Mouse (Mus musculus) forebrain, embryonic 10.5 days (tissue): ENCODE data around the gene Atp5k. TPM values are rescaled to one million over a fixed set of nuclear protein-coding genes. Genes with fewer than 3 reads are reported as not detected.

ENCODE experiments used
- DNase-seq: peaks from one replicate; pipeline ENCODE4 v3.0.0-alpha.2; 2017; ENCODE audit warnings: low spot score; ENCODE audit errors: extremely low spot score
- H3K27ac ChIP-seq: fragments of 300-500 bp; sonication (generic); 2 replicates; pipeline ENCODE4 v1.5.1; 2016; ENCODE audit warnings: mild to moderate bottlenecking
- H3K27me3 ChIP-seq: fragments of 300-500 bp; sonication (generic); 2 replicates; pipeline ENCODE4 v1.6.1; 2016; ENCODE audit warnings: mild to moderate bottlenecking; ENCODE audit not compliant: poor library complexity, severe bottlenecking
- H3K36me3 ChIP-seq: fragments of 300-500 bp; sonication (generic); replicated peaks from 2 replicates; pipeline ENCODE4 v1.6.1; 2016; ENCODE audit warnings: mild to moderate bottlenecking, moderate library complexity
- H3K4me1 ChIP-seq: fragments of 300-500 bp; sonication (generic); 2 replicates; pipeline ENCODE4 v1.6.1; 2016
- H3K4me3 ChIP-seq: fragments of 300-500 bp; sonication (generic); 2 replicates; pipeline ENCODE4 v1.5.1; 2016; ENCODE audit warnings: mild to moderate bottlenecking, moderate library complexity
- H3K9me3 ChIP-seq: fragments of 300-500 bp; sonication (generic); 2 replicates; pipeline ENCODE4 v1.6.1; 2016; ENCODE audit warnings: mild to moderate bottlenecking, moderate library complexity
- WGBS: fragments of 180-500 bp; shearing (Covaris S2); methylation state at CpG from one replicate; pipeline ENCODE4 v1.1.7; 2016; 5-methylcytosine and 5-hydroxymethylcytosine counted together
- polyA plus RNA-seq: library from polyadenylated mRNA; unstranded; fragments of >200 nt; fragmentation: Nextera tagmentation; extraction: Ambion mirVana; gene quantifications from 2 replicates; pipeline ENCODE4 v1.2.1, GENCODE M21; 2016

The Atp5k gene
- polyA plus RNA-seq, 1 experiment from 2014 or later, result 391 TPM

DNA sequence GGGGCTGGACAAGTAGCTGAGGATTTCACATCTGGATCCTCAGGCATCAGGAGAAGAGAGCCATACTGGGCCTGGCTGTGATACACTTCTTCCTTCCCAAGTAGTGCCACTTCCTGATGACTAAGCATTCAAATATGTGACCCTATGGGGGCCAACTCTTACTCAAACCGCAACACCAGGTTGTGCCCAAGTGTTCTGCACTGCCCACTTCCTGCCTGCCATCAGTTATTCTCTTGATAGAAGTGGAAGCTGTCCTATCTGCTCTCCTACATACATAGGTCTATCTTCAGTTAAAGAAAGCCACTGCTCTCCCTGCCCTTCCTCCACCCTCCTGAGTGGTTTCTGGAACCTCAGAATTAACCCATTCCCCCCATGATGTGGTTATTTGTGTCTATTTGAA, 28.8 kb downstream of the Atp5k start:
- Histone ChIP-seq H3K9me3 (no peaks in the 10 kb centered on the region), H3K4me1 (no peaks in the 10 kb centered on the region), H3K36me3 (no peaks in the 10 kb centered on the region), H3K27ac (no peak overlapping the region), H3K27me3 (no peaks in the 10 kb centered on the region), H3K4me3 (no peak overlapping the region)
- DNase-seq, result no peak
- WGBS, result 83% methylated on average over 1 of the region's 1 CpGs

DNA sequence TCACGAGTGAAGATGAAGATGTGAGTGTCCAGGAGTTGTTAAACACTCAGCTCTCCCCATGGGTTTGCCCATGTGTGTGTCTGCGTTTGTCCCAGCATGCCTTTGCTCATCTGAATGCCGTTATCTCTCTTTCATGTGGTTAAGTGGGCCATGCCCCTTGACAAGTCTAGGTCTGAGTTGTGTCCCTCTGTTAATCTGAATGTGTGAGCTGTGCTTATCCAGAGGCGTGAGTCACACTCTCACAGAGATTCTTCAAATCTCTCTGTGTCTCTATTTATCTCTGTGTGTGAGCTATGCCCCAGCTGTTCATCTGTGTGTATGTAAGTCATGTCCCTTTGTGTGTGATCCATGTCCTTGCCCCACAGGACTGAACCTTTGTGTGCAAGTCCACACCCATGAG, 30.8 kb downstream of the Atp5k start:
- Histone ChIP-seq H3K4me3 (no peak overlapping the region), H3K27ac (no peak overlapping the region), H3K36me3 (no peaks in the 10 kb centered on the region), H3K4me1 (no peaks in the 10 kb centered on the region), H3K27me3 (no peaks in the 10 kb centered on the region), H3K9me3 (no peaks in the 10 kb centered on the region)
- WGBS, result 82% methylated on average over 4 of the region's 4 CpGs
- no peak for DNase-seq

DNA sequence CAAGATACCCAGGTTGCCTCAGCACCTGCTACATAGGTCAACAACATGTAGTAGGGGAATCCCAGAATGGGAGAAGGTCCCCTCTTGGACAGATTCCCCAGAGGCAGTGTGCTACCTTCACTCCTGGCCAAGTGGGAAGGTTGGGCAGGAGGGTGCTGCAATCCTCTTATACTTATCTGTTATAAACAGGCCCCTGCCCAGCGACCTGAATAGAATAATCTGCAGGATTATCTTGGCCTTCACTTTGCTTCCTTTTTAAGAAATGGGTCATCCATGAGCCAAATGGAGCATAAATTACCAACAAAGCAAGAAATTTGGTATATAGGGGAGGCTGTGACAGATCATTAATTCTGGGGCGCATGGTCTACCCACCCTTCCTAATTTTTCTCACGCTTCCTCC, 44.5 kb downstream of the Atp5k start:
- Histone ChIP-seq H3K27ac (no peak overlapping the region), H3K4me3 (no peak overlapping the region), H3K36me3 (no peaks in the 10 kb centered on the region), H3K27me3 (no peaks in the 10 kb centered on the region), H3K4me1 (no peaks in the 10 kb centered on the region), H3K9me3 (no peaks in the 10 kb centered on the region)
- no peak for DNase-seq
- WGBS, result 79% methylated on average over 3 of the region's 3 CpGs

DNA sequence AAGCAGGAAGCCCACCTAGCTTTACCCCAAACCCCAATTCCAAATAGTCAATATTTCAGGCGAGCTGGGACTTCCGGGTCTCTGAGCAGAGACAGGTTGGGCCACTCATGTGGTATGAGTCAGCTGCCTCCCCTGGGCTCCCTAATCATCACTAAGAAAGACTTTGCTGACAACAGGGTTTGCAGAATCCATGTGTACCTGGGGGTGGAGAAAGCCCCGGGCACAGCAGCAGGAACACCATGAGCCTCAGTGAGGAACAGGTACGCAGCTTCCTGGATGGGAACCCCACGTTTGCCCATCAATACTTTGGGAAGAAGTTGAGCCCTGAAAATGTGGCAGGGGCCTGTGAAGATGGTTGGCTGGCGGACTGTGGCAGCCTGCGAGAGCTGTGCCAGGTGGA, 46.0 kb downstream of the Atp5k start, which contains the start of gene Pde6b:
Gene Pde6b (plus strand): TSS at position 191 of the 400 bp plus-strand sequence.
- Histone ChIP-seq H3K36me3 (no peaks in the 10 kb centered on the region), H3K4me1 (no peaks in the 10 kb centered on the region), H3K27me3 (no peaks in the 10 kb centered on the region), H3K4me3 (no peak within 1 kb of the TSS), H3K9me3 (no peaks in the 10 kb centered on the region), H3K27ac (no peak within 1 kb of the TSS)
- DNase-seq, result no peak
- 82% methylated on average over 7 of the region's 7 CpGs for WGBS

DNA sequence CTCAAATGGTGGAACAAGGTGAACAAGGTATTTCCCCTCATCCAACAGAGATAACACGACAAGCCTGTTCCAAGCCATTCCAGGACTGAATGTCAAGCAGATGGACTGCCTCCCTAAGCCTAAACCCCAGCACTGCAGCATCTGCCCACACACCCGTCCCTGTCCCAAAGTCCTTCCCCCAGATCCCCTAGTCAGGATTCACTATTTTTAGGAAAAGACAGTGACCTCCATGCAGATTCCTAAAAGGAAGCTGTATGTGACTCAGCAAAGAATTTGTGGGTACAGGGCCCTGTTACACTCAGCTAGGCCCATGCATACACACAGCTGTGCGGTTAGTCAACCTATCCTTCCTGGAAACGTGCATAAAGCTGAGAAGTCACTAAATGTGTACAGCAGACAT, 47.8 kb downstream of the Atp5k start:
- no peaks in the 10 kb centered on the region for H3K9me3 ChIP-seq
- H3K4me3 ChIP-seq, result no peak overlapping the region
- H3K27ac ChIP-seq, result no peak overlapping the region
- no peaks in the 10 kb centered on the region for H3K36me3 ChIP-seq
- H3K4me1 ChIP-seq, result no peaks in the 10 kb centered on the region
- no peaks in the 10 kb centered on the region for H3K27me3 ChIP-seq
- no peak for DNase-seq
- 80% methylated on average over 4 of the region's 4 CpGs for WGBS

- WGBS, result 97% methylated on average over 2 of the region's 2 CpGs
Measured at GRCm38 (mm10) chr5:108385632-108386031, 48.6 kb downstream of the Atp5k start.

More at GRCm38 (mm10) chr5:108385632-108386031, 48.6 kb downstream of the Atp5k start:
- no peaks in the 10 kb centered on the region for H3K27me3 ChIP-seq
- no peaks in the 10 kb centered on the region for H3K36me3 ChIP-seq
- H3K27ac ChIP-seq, result no peak overlapping the region
- no peaks in the 10 kb centered on the region for H3K4me1 ChIP-seq
- H3K9me3 ChIP-seq, result no peaks in the 10 kb centered on the region
- H3K4me3 ChIP-seq, result no peak overlapping the region
- no peak for DNase-seq

Other genes starting within 250 kb of the Atp5k start
- gene Dr1, start 165.6 kb downstream of the Atp5k start, polyA plus RNA-seq, result 51.2 and 51.5 TPM in 2 replicates
- gene Pigg, start 121.8 kb downstream of the Atp5k start, polyA plus RNA-seq, result 7.9 and 8.9 TPM in 2 replicates
- not detected in 2 replicates for gene Gm42517, start 66.5 kb downstream of the Atp5k start, polyA plus RNA-seq
- gene Pde6b, start 46.1 kb downstream of the Atp5k start, polyA plus RNA-seq, result 0.20 TPM in 1 of 2 replicates, not detected in the other
- gene Mfsd7a, start 14.4 kb upstream of the Atp5k start, polyA plus RNA-seq, result 0.24 TPM in 1 of 2 replicates, not detected in the other
- gene Pcgf3, start 26.8 kb upstream of the Atp5k start, polyA plus RNA-seq, result 20.0 and 21.1 TPM in 2 replicates
- 2.6 and 2.7 TPM in 2 replicates for gene Cplx1, start 115.6 kb upstream of the Atp5k start, polyA plus RNA-seq
- 62.8 and 64.2 TPM in 2 replicates for gene Gak, start 195.3 kb upstream of the Atp5k start, polyA plus RNA-seq
- gene Tmem175, start 195.3 kb upstream of the Atp5k start, polyA plus RNA-seq, result 17.6 TPM in 2 replicates
- 10.2 and 11.0 TPM in 2 replicates for gene Idua, start 225.9 kb upstream of the Atp5k start, polyA plus RNA-seq
- 11.3 and 13.3 TPM in 2 replicates for gene Dgkq, start 235.2 kb upstream of the Atp5k start, polyA plus RNA-seq
- 0.77 and 1.0 TPM in 2 replicates for gene Slc26a1, start 241.1 kb upstream of the Atp5k start, polyA plus RNA-seq